Mouse (Mus musculus) heart, postnatal 0 days (tissue): ENCODE data around the gene Aff2. TPM values are rescaled to one million over a fixed set of nuclear protein-coding genes. Genes with fewer than 3 reads are reported as not detected.

Experiments
- ATAC-seq: fragments of 200-750 bp; cut with Nextera tagmentation; 2 replicates; pipeline ENCODE4 v1.8.0; 2017; ENCODE audit warnings: low read depth, moderate number of reproducible peaks, moderate library complexity; ENCODE audit not compliant: insufficient read depth
- DNase-seq: peaks from one replicate; pipeline ENCODE4 v3.0.0-alpha.2; 2016; ENCODE audit warnings: low spot score
- H3K27ac ChIP-seq: fragments of 300-500 bp; sonication (generic); 2 replicates; pipeline ENCODE4 v1.5.1; 2014; ENCODE audit warnings: low read depth, mild to moderate bottlenecking
- H3K27me3 ChIP-seq: fragments of 300-500 bp; sonication (generic); 2 replicates; pipeline ENCODE4 v1.6.1; 2014; ENCODE audit warnings: low read length, mixed read lengths; ENCODE audit not compliant: control insufficient read depth, insufficient read depth
- H3K36me3 ChIP-seq: fragments of 300-500 bp; sonication (generic); replicated peaks from 2 replicates; pipeline ENCODE4 v1.6.1; 2014; ENCODE audit warnings: low read length, mixed read lengths; ENCODE audit not compliant: control insufficient read depth, insufficient read depth
- H3K4me1 ChIP-seq: fragments of 300-500 bp; sonication (generic); 2 replicates; pipeline ENCODE4 v1.6.1; 2014; ENCODE audit warnings: antibody characterized with exemption; ENCODE audit not compliant: control insufficient read depth, insufficient read depth
- H3K4me2 ChIP-seq: fragments of 300-500 bp; sonication (generic); 2 replicates; pipeline ENCODE4 v1.6.1; 2014; ENCODE audit warnings: low read depth, mild to moderate bottlenecking, low read length, moderate library complexity
- H3K4me3 ChIP-seq: fragments of 300-500 bp; sonication (generic); 2 replicates; pipeline ENCODE4 v1.5.1; 2014; ENCODE audit warnings: low read depth, low read length
- H3K9ac ChIP-seq: fragments of 300-500 bp; sonication (generic); replicated peaks from 2 replicates; pipeline ENCODE4 v1.6.1; 2014; ENCODE audit warnings: low read depth, low read length, mixed read lengths
- H3K9me3 ChIP-seq: fragments of 300-500 bp; sonication (generic); replicated peaks from 2 replicates; pipeline ENCODE4 v1.6.1; 2016; ENCODE audit warnings: low read length; ENCODE audit not compliant: control insufficient read depth
- CTCF ChIP-seq: IDR thresholded peaks from 2 replicates; pipeline ENCODE4 v1.5.1; 2016; ENCODE audit warnings: antibody characterized with exemption, control low read depth, low read depth
- EP300 ChIP-seq: IDR thresholded peaks from 2 replicates; pipeline ENCODE4 v1.6.1; 2016; ENCODE audit warnings: antibody characterized with exemption, low read depth
- WGBS: fragments of 180-500 bp; shearing (Covaris S2); extraction: QIAGEN DNeasy Blood & Tissue Kit; methylation state at CpG from one replicate; pipeline ENCODE4 v1.1.7; 2014; 5-methylcytosine and 5-hydroxymethylcytosine counted together
- polyA plus RNA-seq: library from polyadenylated mRNA; unstranded; fragments of >200 nt; fragmentation: Nextera tagmentation; extraction: Ambion mirVana; gene quantifications from 2 replicates; pipeline ENCODE4 v1.2.1, GENCODE M21; 2015
- total RNA-seq: library from RNA; depleted of rRNA; stranded (reverse); fragments of >200 nt; gene quantifications from 2 replicates; pipeline ENCODE4 v1.2.3, GENCODE M21; 2014; ENCODE audit warnings: low replicate concordance

The Aff2 gene
- total and polyA plus RNA-seq, 2 experiments from 2014 or later, result 3.1 TPM

DNA sequence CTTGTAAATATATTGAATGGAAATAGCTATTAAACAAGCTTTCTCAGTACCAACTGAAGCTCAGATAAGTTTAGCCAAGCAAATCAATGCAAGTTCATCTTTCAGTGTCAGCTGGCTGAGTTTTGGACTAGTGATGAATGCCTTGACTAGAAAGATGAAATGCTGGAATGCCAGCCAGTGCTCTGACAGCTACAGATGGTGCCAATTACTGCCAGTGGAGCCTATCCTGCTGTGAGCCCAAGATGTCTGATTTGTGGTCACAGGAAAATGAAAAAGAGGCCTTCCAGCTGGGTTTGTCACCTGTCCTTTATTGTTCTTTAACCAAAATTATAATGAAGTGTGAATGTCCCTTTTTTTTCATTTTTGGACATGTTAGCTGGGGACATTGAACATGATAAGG is 248.7 kb downstream of the Aff2 start:
- Histone ChIP-seq H3K27ac (no peak overlapping the region), H3K4me1 (no peaks in the 10 kb centered on the region), H3K9me3 (no peaks in the 10 kb centered on the region), H3K4me3 (no peak overlapping the region), H3K27me3 (no peaks in the 10 kb centered on the region), H3K36me3 (no peaks in the 10 kb centered on the region), H3K4me2 (no peak overlapping the region), H3K9ac (no peak overlapping the region)
- TF ChIP-seq EP300 (no peak), CTCF (no peak)
- DNase-seq (no peak), ATAC-seq (no peak)

DNA sequence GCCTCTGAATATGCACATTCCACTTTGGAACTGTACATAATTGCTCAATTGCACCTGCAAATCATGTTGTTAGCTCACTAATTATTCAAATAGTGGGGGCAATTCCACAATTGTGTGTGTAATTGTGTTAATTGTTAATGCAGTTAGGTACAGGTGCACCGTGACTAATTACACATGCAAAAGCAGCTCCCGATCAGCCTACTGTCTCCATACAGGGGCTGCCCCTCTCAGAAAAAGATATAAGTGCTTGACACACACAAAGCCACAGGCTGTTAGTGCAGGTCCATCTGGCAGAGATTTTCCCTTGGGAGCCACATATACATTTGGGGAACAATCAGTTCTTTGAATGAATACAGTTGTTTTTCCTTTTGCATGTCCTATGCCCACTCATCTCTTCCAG is 302.9 kb downstream of the Aff2 start:
- H3K4me1 ChIP-seq, result no peaks in the 10 kb centered on the region
- H3K27me3 ChIP-seq, result no peaks in the 10 kb centered on the region
- H3K36me3 ChIP-seq, result no peaks in the 10 kb centered on the region
- ATAC-seq, result no peak
- no peak for TF ChIP-seq EP300
- no peak for TF ChIP-seq CTCF
- H3K9ac ChIP-seq, result no peak overlapping the region
- WGBS, result 76% methylated on average over 2 of the region's 2 CpGs
- no peak overlapping the region for H3K4me2 ChIP-seq
- H3K9me3 ChIP-seq, result no peaks in the 10 kb centered on the region
- no peak overlapping the region for H3K27ac ChIP-seq
- H3K4me3 ChIP-seq, result no peak overlapping the region
- DNase-seq, result no peak

DNA sequence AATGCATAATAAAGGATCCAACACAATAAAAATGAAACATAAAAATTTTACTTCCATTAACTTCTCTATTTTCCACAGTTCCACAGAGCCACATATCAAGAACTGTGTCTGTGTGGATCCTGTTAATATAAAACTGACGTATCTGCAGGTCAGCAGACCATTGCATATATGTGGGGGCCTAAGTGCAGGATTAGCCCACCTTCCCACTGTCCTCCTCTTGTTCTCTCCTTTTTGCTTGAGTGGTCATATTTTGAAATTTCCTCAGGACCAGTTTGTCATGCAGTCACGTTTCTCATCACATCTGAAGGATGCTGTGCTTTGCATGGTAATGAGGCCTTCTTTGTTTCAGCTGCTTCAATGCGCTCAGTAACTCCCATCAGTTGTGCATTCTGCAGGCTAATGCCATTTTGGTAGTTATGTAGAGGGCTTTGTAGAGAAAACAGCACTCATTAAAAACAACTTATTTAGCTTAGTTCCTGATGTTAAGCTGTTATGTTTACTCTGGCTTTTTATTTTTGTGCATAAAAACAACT is 306.1 kb downstream of the Aff2 start:
- ATAC-seq (no peak), DNase-seq (no peak)
- 64% methylated on average over 3 of the region's 3 CpGs for WGBS
- Histone ChIP-seq H3K4me1 (no peaks in the 10 kb centered on the region), H3K9me3 (no peaks in the 10 kb centered on the region), H3K9ac (no peak overlapping the region), H3K27me3 (no peaks in the 10 kb centered on the region), H3K4me2 (no peak overlapping the region), H3K36me3 (no peaks in the 10 kb centered on the region), H3K27ac (no peak overlapping the region), H3K4me3 (no peak overlapping the region)
- TF ChIP-seq CTCF, result no peak
- TF ChIP-seq EP300, result no peak

DNA sequence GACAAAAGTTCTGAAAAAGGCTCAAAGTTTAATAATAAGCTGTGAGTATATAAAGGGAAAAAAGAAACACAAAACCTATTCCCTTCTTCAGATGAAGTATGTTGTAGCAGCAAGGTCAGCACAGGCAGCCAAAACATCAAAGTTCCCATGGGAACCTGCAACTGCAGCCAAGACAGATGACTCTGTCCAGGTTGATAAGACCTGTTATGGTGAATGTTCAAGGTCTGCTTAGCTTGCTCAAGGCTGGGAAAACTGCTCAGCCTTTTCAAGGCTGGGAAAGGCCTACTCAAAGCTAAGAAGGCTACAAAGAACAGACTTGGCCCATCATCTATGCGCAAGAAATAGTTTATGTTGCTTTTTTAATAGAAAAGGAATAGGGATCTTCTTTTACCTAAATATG is 315.6 kb downstream of the Aff2 start:
- Histone ChIP-seq H3K9me3 (no peaks in the 10 kb centered on the region), H3K4me2 (no peak overlapping the region), H3K4me1 (no peaks in the 10 kb centered on the region), H3K4me3 (no peak overlapping the region), H3K9ac (no peak overlapping the region), H3K27ac (no peak overlapping the region), H3K36me3 (no peaks in the 10 kb centered on the region), H3K27me3 (no peaks in the 10 kb centered on the region)
- no peak for DNase-seq
- no peak for ATAC-seq
- no peak for TF ChIP-seq CTCF
- no peak for TF ChIP-seq EP300
- 93% methylated on average over 1 of the region's 1 CpGs for WGBS

DNA sequence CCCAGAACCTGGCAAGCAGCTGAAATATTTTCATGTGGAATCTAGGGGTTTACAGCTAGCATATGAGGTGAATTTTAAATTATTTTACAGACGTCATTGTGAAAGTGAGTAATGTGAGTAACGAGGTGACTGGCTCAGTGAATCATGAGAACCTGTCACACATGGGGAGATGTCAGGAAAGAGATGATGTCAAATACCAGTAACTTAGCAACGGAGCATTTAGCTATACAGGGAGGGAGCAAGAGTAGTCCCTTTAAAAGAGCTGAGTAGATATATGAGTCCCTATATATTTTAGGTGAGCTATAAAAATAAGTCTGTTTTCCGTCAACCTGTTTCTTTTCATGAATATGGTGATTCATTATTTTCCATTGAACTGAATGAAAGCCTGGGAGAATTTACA is 338.7 kb downstream of the Aff2 start:
- H3K4me1 ChIP-seq, result no peaks in the 10 kb centered on the region
- H3K27me3 ChIP-seq, result no peaks in the 10 kb centered on the region
- no peaks in the 10 kb centered on the region for H3K9me3 ChIP-seq
- no peak for TF ChIP-seq EP300
- TF ChIP-seq CTCF, result no peak
- no peak overlapping the region for H3K4me2 ChIP-seq
- H3K9ac ChIP-seq, result no peak overlapping the region
- no peak overlapping the region for H3K4me3 ChIP-seq
- DNase-seq (no peak), ATAC-seq (no peak)
- WGBS, result 71% methylated on average over 4 of the region's 4 CpGs
- H3K27ac ChIP-seq, result no peak overlapping the region
- no peaks in the 10 kb centered on the region for H3K36me3 ChIP-seq

DNA sequence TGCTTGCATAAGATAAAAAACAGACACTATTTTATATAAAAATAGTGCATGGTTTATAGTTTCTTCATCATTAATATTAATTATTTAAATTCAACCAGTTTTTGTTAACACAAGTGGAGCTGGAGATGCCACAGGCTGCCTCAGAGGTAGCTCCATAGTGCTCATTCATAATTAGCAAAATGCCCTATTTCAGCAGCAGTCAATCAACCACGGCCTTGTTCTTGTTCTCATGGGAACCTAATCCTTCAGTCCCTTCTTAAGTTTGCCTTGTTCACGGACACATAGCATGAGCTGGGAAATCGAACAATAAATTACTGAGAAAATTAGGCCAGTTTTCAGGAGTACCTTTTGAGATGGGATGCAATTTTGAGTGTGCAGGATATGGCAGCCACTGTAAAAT is 378.9 kb downstream of the Aff2 start:
- WGBS, result 68% methylated on average over 3 of the region's 3 CpGs
- no peak overlapping the region for H3K27ac ChIP-seq
- no peak overlapping the region for H3K4me3 ChIP-seq
- H3K27me3 ChIP-seq, result no peaks in the 10 kb centered on the region
- H3K9me3 ChIP-seq, result no peaks in the 10 kb centered on the region
- ATAC-seq (no peak), DNase-seq (no peak)
- H3K36me3 ChIP-seq, result no peaks in the 10 kb centered on the region
- no peaks in the 10 kb centered on the region for H3K4me1 ChIP-seq
- TF ChIP-seq EP300 (no peak), CTCF (no peak)
- H3K4me2 ChIP-seq, result no peak overlapping the region
- H3K9ac ChIP-seq, result no peak overlapping the region
